Mouse (Mus musculus) bone marrow macrophage, adult 2 months (primary cell): ENCODE data around the gene Tab1.

Experiments
- CTCF ChIP-seq: IDR thresholded peaks from 2 replicates; pipeline ENCODE4 v1.5.1; 2012; ENCODE audit warnings: low read depth, mild to moderate bottlenecking, low read length, moderate library complexity
- POLR2A ChIP-seq: IDR thresholded peaks from 2 replicates; pipeline ENCODE4 v1.6.1; 2012; ENCODE audit warnings: mild to moderate bottlenecking, low read depth, low read length, borderline replicate concordance

GRCm38 (mm10) chr15:80149517-80149916 is 16.6 kb downstream of the Tab1 start:
- no peak for TF ChIP-seq CTCF
- no peak for TF ChIP-seq POLR2A
